Mouse (Mus musculus) heart, postnatal 0 days (tissue): ENCODE measurements around the gene Rtn4rl1.

ENCODE experiments used
- CTCF ChIP-seq: IDR thresholded peaks from 2 replicates; pipeline ENCODE4 v1.5.1; 2016; ENCODE audit warnings: antibody characterized with exemption, control low read depth, low read depth
- EP300 ChIP-seq: IDR thresholded peaks from 2 replicates; pipeline ENCODE4 v1.6.1; 2016; ENCODE audit warnings: antibody characterized with exemption, low read depth

DNA sequence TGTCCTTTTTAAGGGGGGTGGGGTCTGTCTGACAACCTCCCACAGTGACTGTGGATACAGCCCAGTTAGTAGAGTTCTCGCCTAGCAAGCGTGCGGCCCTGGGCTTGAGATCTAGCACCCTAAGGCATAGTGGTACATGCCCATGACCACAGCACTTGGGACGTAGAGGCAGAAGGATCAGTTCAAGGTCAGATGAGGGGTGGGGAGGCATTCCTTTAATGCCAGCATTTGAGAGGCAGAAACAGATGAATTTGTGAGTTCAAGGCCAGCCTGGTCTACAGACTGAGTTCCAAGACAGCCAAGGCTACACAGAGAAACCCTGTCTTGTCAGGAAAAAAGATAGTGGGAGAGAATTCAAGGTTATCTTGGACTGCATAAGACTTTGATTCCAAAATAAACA is 93.3 kb downstream of the Rtn4rl1 start:
- TF ChIP-seq CTCF, result no peak
- no peak for TF ChIP-seq EP300
